In genomic region chr8:71568387-71568937, GRCm38 (mm10) we compare ENCODE assay signal across 8 mouse cellular contexts. TPM values are rescaled to one million over a fixed set of nuclear protein-coding genes. Genes with fewer than 3 reads are reported as not detected.
DNase-seq lines count a peak whose midpoint lies in the region; ATAC-seq and TF ChIP-seq lines count a peak whose summit lies in the region.

Gene Slc27a1, plus strand, starts transcription at chr8:71568882.

- H3K4me3 ChIP-seq in bone marrow macrophage, adult 2 months (ENCODE audit: insufficient read depth, low read length): peak within 1 kb of the TSS; percentile 62
- H3K4me3 ChIP-seq in forebrain, embryonic 16.5 days (replicated peaks; ENCODE audit: low read length): peak within 1 kb of the TSS; percentile 66
- peak within 1 kb of the TSS; percentile 62 for H3K4me3 ChIP-seq in lung, embryonic 16.5 days (ENCODE audit: low read length)

- TF ChIP-seq CTCF in bone marrow macrophage, adult 2 months (IDR thresholded peaks at IDR 0.05; ENCODE audit: low read depth, low read length): no peak; the same call in 1 of the 2 replicates

- DNase-seq in MN1 (ENCODE audit: low spot score): peak; percentile 70
- DNase-seq in layer of hippocampus, adult 8-10 months (ENCODE audit: low spot score in 2 of 2): peak; percentile 73 to 74
- DNase-seq in right cerebral cortex, adult 2 months (ENCODE audit: low spot score in 2 of 2): peak; percentile 48 to 62
- DNase-seq in spleen, postnatal 36 days (ENCODE audit: low spot score in 2 of 2): no peak

- no peaks in the 10 kb centered on the region for H3K36me3 ChIP-seq in forebrain, embryonic 16.5 days (ENCODE audit: control insufficient read depth, insufficient read depth)
- H3K36me3 ChIP-seq in lung, embryonic 16.5 days (ENCODE audit: control insufficient read depth, insufficient read depth, low read length): no peaks in the 10 kb centered on the region

- WGBS in forebrain, embryonic 16.5 days: 11% methylated on average over 13 of the region's 13 CpGs
- 11% methylated on average over 13 of the region's 13 CpGs for WGBS in lung, embryonic 16.5 days

- peak within 1 kb of the TSS; percentile 53 for H3K4me2 ChIP-seq in forebrain, embryonic 16.5 days (ENCODE audit: low read length)
- H3K4me2 ChIP-seq in lung, embryonic 16.5 days (ENCODE audit: low read depth, low read length): peak within 1 kb of the TSS; percentile 74

- no peaks in the 10 kb centered on the region for H3K9me3 ChIP-seq in forebrain, embryonic 16.5 days (ENCODE audit: control insufficient read depth, low read length)
- 0 out of 2 replicates have a peak, but pooled peaks cover 2% of the 10 kb centered on the region for H3K9me3 ChIP-seq in lung, embryonic 16.5 days (ENCODE audit: control insufficient read depth, low read length)

- no peak for TF ChIP-seq POLR2A in bone marrow macrophage, adult 2 months (IDR thresholded peaks at IDR 0.05; ENCODE audit: borderline replicate concordance, low read depth, low read length)

- H3K4me1 ChIP-seq in bone marrow macrophage, adult 2 months (ENCODE audit: control insufficient read depth, insufficient read depth, low read length): peaks cover 29% of the 10 kb centered on the region
- H3K4me1 ChIP-seq in forebrain, embryonic 16.5 days (replicated peaks; ENCODE audit: control insufficient read depth, insufficient read depth, low read length): peaks cover 30% of the 10 kb centered on the region
- H3K4me1 ChIP-seq in lung, embryonic 16.5 days (replicated peaks; ENCODE audit: control insufficient read depth, insufficient read depth, low read length): peaks cover 9% of the 10 kb centered on the region

- no peak for ATAC-seq in forebrain, embryonic 16.5 days
- ATAC-seq in hematopoietic stem cell, adult 5-6 weeks (replicated peaks in 1 of 2; ENCODE audit: insufficient read depth in 1 of 2, low FRiP score in 2 of 2, low TSS enrichment in 1 of 2, low read depth in 1 of 2, poor library complexity in 2 of 2, severe bottlenecking in 2 of 2): no peak
- no peak for ATAC-seq in lung, embryonic 16.5 days (ENCODE audit: low read depth)

- H3K27me3 ChIP-seq in forebrain, embryonic 16.5 days (replicated peaks; ENCODE audit: control insufficient read depth, insufficient read depth, low read length): no peaks in the 10 kb centered on the region
- no peaks in the 10 kb centered on the region for H3K27me3 ChIP-seq in lung, embryonic 16.5 days (ENCODE audit: control insufficient read depth, insufficient read depth, low read depth, low read length)

- H3K27ac ChIP-seq in bone marrow macrophage, adult 2 months (ENCODE audit: insufficient read depth, low read depth, low read length): peak within 1 kb of the TSS; percentile 82
- H3K27ac ChIP-seq in forebrain, embryonic 16.5 days (ENCODE audit: low read length): peak within 1 kb of the TSS; percentile 79
- H3K27ac ChIP-seq in lung, embryonic 16.5 days (ENCODE audit: low read length): peak within 1 kb of the TSS; percentile 91

- H3K9ac ChIP-seq in forebrain, embryonic 16.5 days (replicated peaks; ENCODE audit: low read depth, low read length): peak within 1 kb of the TSS; percentile 56
- peak within 1 kb of the TSS; percentile 70 for H3K9ac ChIP-seq in lung, embryonic 16.5 days (ENCODE audit: low read length)

RNA-seq across cellular contexts. Expression of gene Slc27a1, which starts in this region (rescaled TPM):
- polyA plus RNA-seq in bone marrow macrophage, adult 2 months (2012; ENCODE audit: insufficient read depth, insufficient read length, missing spikeins): 85.4 and 86.3 TPM in 2 replicates
- polyA plus RNA-seq in forebrain, embryonic 16.5 days (2015; fragmentation: Nextera tagmentation; extraction: Ambion mirVana): 74.6 and 75.9 TPM in 2 replicates
- total RNA-seq in hematopoietic stem cell, adult 5-6 weeks (2017): 13.3 and 16.6 TPM in 2 replicates
- total RNA-seq in layer of hippocampus, adult 8-10 months (2022): 100 to 1,000 TPM; 107 to 130 (median 117) TPM
- 38.4 and 39.5 TPM in 2 replicates for polyA plus RNA-seq in lung, embryonic 16.5 days (2015; fragmentation: Nextera tagmentation; extraction: Ambion mirVana)

Comparison
In these comparisons a context has a peak if more than half of its experiments do, and no peak if none do; other contexts are left out.
1. DNase-seq: peak in MN1 (single experiment), layer of hippocampus, adult 8-10 months (2 of 2) and right cerebral cortex, adult 2 months (2 of 2); none in spleen, postnatal 36 days (0 of 2).
2. Peak in every context shown above with its lines, with median percentiles within 50 percentile points of each other: H3K27ac ChIP-seq and H3K4me3 ChIP-seq.